Comparison of ENCODE assay signal across 13 mouse cellular contexts in the genomic region with DNA sequence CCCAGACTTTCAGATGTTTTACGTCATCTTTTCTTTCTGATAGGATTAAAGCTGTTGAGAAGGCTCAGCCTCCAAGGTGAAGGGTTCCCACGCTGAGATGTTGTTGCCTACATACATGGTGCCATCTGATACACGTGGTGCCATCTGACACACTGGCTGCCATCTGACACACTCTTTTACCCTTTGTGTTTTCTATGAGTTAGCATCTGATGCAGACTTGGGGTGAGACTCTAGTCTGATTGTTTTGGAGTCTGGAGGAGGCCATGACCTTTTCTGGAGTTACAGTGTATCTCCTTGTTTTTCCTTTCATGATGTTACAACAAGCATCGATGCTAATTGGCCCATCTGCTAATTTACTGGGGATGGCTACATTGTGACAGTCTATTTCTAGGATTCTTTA. TPM values are rescaled to one million over a fixed set of nuclear protein-coding genes. Genes with fewer than 3 reads are reported as not detected.
"Had no signal": no experiment of that assay in that cellular context is flagged by ENCODE, and none has a peak within 500 bp of the region (broad histone marks: within the 10 kb centered on the region; RNA-seq: fewer than 3 reads in every experiment).

No protein-coding gene starts in this region.

- DNase-seq: forebrain, postnatal 0 days; gastrocnemius, postnatal 14 days; gastrocnemius, postnatal 36 days; heart, adult 18-20 months; heart, postnatal 14 days; heart, postnatal 36 days; kidney, adult 11 months; kidney, adult 2 months; kidney, adult 9 months; kidney, postnatal 14 days; kidney, postnatal 36 days; layer of hippocampus, postnatal 36 days; left cerebral cortex, postnatal 4 days had no signal

RNA-seq across cellular contexts. Expression of gene H2-Ob, which starts 6.0 kb away (rescaled TPM):
- total RNA-seq: left cerebral cortex, postnatal 4 days had no signal
